Mouse (Mus musculus) left cerebral cortex, postnatal 4 days (tissue): ENCODE measurements around the gene Rraga. TPM values are rescaled to one million over a fixed set of nuclear protein-coding genes. Genes with fewer than 3 reads are reported as not detected.

ENCODE experiments used
- DNase-seq: peaks from one replicate; pipeline ENCODE4 v3.0.0-alpha.2; 2022
- intact Hi-C: fragments of 180-260 bp; cut with DNase I; formaldehyde crosslinking; loops from one replicate; pipeline ENCODE4 v1.15.1; 2025
- total RNA-seq, 2 experiments: library from RNA; stranded (reverse); gene quantifications; 2 replicates each; pipeline ENCODE4 v1.2.3; 2021

Rraga gene
- total RNA-seq = 100 to 1,000 TPM; 131 to 139 TPM

GRCm38 (mm10) chr4:86575283-86575983 is at the start of gene Rraga:
Rraga (plus strand) TSS chr4:86575668.
- DNase-seq = peak; percentile 98
- intact Hi-C loops = loop anchor here (10.0 kb wide), 1 partner anchor 119 kb away; no protein-coding TSS in a partner anchor

- intact Hi-C loops = no loop called here
- DNase-seq = no peak
These were observed 48.0 kb upstream of the Rraga start for GRCm38 (mm10) chr4:86527162-86528136.

- DNase-seq = no peak
- intact Hi-C loops = no loop called here
These were observed 46.3 kb upstream of the Rraga start for GRCm38 (mm10) chr4:86529161-86529560.

GRCm38 (mm10) chr4:86533406-86534090 is 41.9 kb upstream of the Rraga start:
- intact Hi-C loops = no loop called here
- no peak for DNase-seq

GRCm38 (mm10) chr4:86534091-86534481 is 41.4 kb upstream of the Rraga start:
- intact Hi-C loops = no loop called here
- DNase-seq = no peak

GRCm38 (mm10) chr4:86537972-86538371 is 37.5 kb upstream of the Rraga start:
- intact Hi-C loops = no loop called here
- DNase-seq = peak; percentile 23

GRCm38 (mm10) chr4:86538936-86539335 is 36.5 kb upstream of the Rraga start:
- no peak for DNase-seq
- intact Hi-C loops = no loop called here

- intact Hi-C loops = no loop called here
- no peak for DNase-seq
These were observed 33.9 kb upstream of the Rraga start for GRCm38 (mm10) chr4:86541573-86541972.

- intact Hi-C loops = no loop called here
- no peak for DNase-seq
These were observed 31.5 kb upstream of the Rraga start for GRCm38 (mm10) chr4:86543999-86544398.

GRCm38 (mm10) chr4:86545615-86546014 is 29.9 kb upstream of the Rraga start:
- intact Hi-C loops = no loop called here
- DNase-seq = no peak

- no peak for DNase-seq
- intact Hi-C loops = no loop called here
These were observed 27.1 kb upstream of the Rraga start for GRCm38 (mm10) chr4:86548332-86548731.

- intact Hi-C loops = loop anchor here (2.0 to 5.0 kb wide), 3 partner anchors 723 to 1392 kb away; no protein-coding TSS in a partner anchor
- no peak for DNase-seq
These were observed 20.3 kb upstream of the Rraga start for GRCm38 (mm10) chr4:86555035-86555707.

- intact Hi-C loops = loop anchor here (5.0 kb wide), 2 partner anchors 725 to 1155 kb away; no protein-coding TSS in a partner anchor
- DNase-seq = no peak
These were observed 18.1 kb upstream of the Rraga start for GRCm38 (mm10) chr4:86557371-86557770.

- DNase-seq = no peak
- intact Hi-C loops = loop anchor here (5.0 kb wide), 2 partner anchors 726 to 1156 kb away; no protein-coding TSS in a partner anchor
These were observed 17.2 kb upstream of the Rraga start, which contains the start of gene Saxo1 for GRCm38 (mm10) chr4:86558228-86558627. Saxo1 (minus strand) TSS chr4:86558328.

GRCm38 (mm10) chr4:86559006-86559405 is 16.5 kb upstream of the Rraga start:
- intact Hi-C loops = loop anchor here (5.0 kb wide), 2 partner anchors 727 to 1157 kb away; no protein-coding TSS in a partner anchor
- no peak for DNase-seq

- intact Hi-C loops = no loop called here
- no peak for DNase-seq
These were observed 14.4 kb upstream of the Rraga start for GRCm38 (mm10) chr4:86561061-86561460.

GRCm38 (mm10) chr4:86574939-86575282 is 557 bp upstream of the Rraga start:
- intact Hi-C loops = loop anchor here (10.0 kb wide), 1 partner anchor 120 kb away; no protein-coding TSS in a partner anchor

GRCm38 (mm10) chr4:86576120-86576541 is 663 bp downstream of the Rraga start:
- DNase-seq = peak; percentile 21
- intact Hi-C loops = loop anchor here (10.0 kb wide), 1 partner anchor 119 kb away; no protein-coding TSS in a partner anchor

More at GRCm38 (mm10) chr4:86574939-86575282, 557 bp upstream of the Rraga start:
- DNase-seq = no peak

- intact Hi-C loops = loop anchor here (10.0 kb wide), 1 partner anchor 118 kb away; no protein-coding TSS in a partner anchor
- no peak for DNase-seq
These were observed 1.3 kb downstream of the Rraga start for GRCm38 (mm10) chr4:86576630-86577225.
